Mouse (Mus musculus): ENCODE results near the gene Gpr15.

Gene Gpr15

DNA sequence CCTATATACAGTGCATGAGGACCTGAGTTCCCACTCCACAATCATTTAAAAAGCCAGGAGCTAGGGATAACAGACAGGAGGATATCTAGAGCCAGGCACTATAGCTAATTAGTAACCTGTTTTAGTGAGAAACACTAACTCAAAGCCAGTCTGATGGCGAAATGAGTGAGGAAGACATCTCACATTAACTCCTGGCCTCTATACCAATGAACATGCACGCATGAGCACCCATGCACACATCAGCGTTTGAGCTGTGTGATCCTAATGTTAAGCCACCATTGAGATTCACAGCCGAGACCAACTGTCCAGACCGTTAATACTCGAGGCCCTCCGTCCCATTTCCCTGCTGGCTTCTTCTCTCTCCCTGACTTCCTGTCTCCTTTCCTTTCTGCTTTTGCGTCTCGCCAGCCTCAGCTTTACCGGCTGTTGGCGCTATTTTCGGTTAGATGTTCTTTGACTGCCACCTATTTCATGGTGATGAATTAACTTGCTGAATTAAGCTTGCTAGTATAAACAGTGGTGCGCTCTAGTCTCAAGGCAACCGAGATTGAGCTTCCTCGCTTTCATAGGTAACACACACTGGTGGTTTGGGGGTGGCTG is 45.0 kb downstream of the Gpr15 start:
- in situ Hi-C loops (cut with MboI, MseI): no loop called here

- in situ Hi-C loops (cut with MboI, MseI): no loop called here
Observed at GRCm38 (mm10) chr16:58672396-58672795, 46.5 kb downstream of the Gpr15 start.

GRCm38 (mm10) chr16:58671212-58671985 is 47.5 kb downstream of the Gpr15 start:
- in situ Hi-C loops (cut with MboI, MseI): no loop called here

- in situ Hi-C loops (cut with MboI, MseI): no loop called here
Observed at GRCm38 (mm10) chr16:58670643-58671042, 48.2 kb downstream of the Gpr15 start.

GRCm38 (mm10) chr16:58669917-58670630 is 48.8 kb downstream of the Gpr15 start, which contains the start of gene Cpox:
Cpox (plus strand) TSS chr16:58670292.
- in situ Hi-C loops (cut with MboI, MseI): no loop called here

GRCm38 (mm10) chr16:58669264-58669663 is 49.6 kb downstream of the Gpr15 start:
- in situ Hi-C loops (cut with MboI, MseI): no loop called here

- in situ Hi-C loops (cut with MboI, MseI): no loop called here
Observed at GRCm38 (mm10) chr16:58668586-58668985, 50.3 kb downstream of the Gpr15 start.
